Mouse (Mus musculus) kidney, postnatal 25 days (tissue): ENCODE results near the gene Dnajb1.
A peak's percentile ranks its signal among the peaks of the same experiment; 100 is the strongest.
"Not testable (repeated sequence)": the region's sequence is repeated elsewhere in the genome, so short reads cannot be mapped to it uniquely, and the experiment has no call there.

ENCODE experiments used
- DNase-seq, 2 experiments: peaks; one replicate each; pipeline ENCODE4 v3.0.0; 2021; ENCODE audit warnings: mixed read lengths in 2 of 2

Dnajb1 gene

GRCm38 (mm10) chr8:83607661-83608397 lies at the start of gene Dnajb1, which contains the start of gene Tecr:
Gene Dnajb1, plus strand, starts transcription at chr8:83608193.
Gene Tecr, minus strand, starts transcription at chr8:83607971.
- DNase-seq = peak; percentile 100

- DNase-seq = peak in 1 of 2 experiments; percentile 12
These were observed 45.3 kb upstream of the Dnajb1 start for GRCm38 (mm10) chr8:83562669-83563068.

- DNase-seq = no peak
These were observed 44.7 kb upstream of the Dnajb1 start for GRCm38 (mm10) chr8:83563246-83563645.

- DNase-seq = peak in 1 of 2 experiments; percentile 37
These were observed 42.1 kb upstream of the Dnajb1 start for GRCm38 (mm10) chr8:83565731-83566375.

- peak; percentile 96 to 97 for DNase-seq
These were observed 41.3 kb upstream of the Dnajb1 start, which contains the start of gene Ndufb7 for GRCm38 (mm10) chr8:83566469-83567395. Gene Ndufb7, plus strand, starts transcription at chr8:83566671.

- DNase-seq = peak in 1 of 2 experiments; percentile 10
These were observed 40.3 kb upstream of the Dnajb1 start for GRCm38 (mm10) chr8:83567668-83568067.

- DNase-seq = peak in 1 of 2 experiments; percentile 27
These were observed 39.9 kb upstream of the Dnajb1 start for GRCm38 (mm10) chr8:83568128-83568527.

- peak in 1 of 2 experiments; percentile 22 for DNase-seq
These were observed 39.2 kb upstream of the Dnajb1 start for GRCm38 (mm10) chr8:83568755-83569154.

- DNase-seq = peak in 1 of 2 experiments; percentile 23
These were observed 38.8 kb upstream of the Dnajb1 start for GRCm38 (mm10) chr8:83569165-83569564.

- DNase-seq = peak in 1 of 2 experiments; percentile 19
These were observed 37.6 kb upstream of the Dnajb1 start for GRCm38 (mm10) chr8:83570272-83571000.

- not testable (repeated sequence) for DNase-seq
These were observed 37.0 kb upstream of the Dnajb1 start for GRCm38 (mm10) chr8:83571001-83571340.

- DNase-seq = no peak
These were observed 36.2 kb upstream of the Dnajb1 start for GRCm38 (mm10) chr8:83571791-83572190.

- DNase-seq = no peak
These were observed 35.7 kb upstream of the Dnajb1 start for GRCm38 (mm10) chr8:83572246-83572812.

- DNase-seq = peak in 1 of 2 experiments; percentile 55
These were observed 34.7 kb upstream of the Dnajb1 start for GRCm38 (mm10) chr8:83573140-83573875.

GRCm38 (mm10) chr8:83574631-83575315 lies 33.2 kb upstream of the Dnajb1 start:
- DNase-seq = peak; percentile 34 to 61

- DNase-seq = peak; percentile 2 to 47
These were observed 32.2 kb upstream of the Dnajb1 start for GRCm38 (mm10) chr8:83575561-83576515.

- DNase-seq = peak in 1 of 2 experiments; percentile 1
These were observed 31.5 kb upstream of the Dnajb1 start for GRCm38 (mm10) chr8:83576516-83576895.

GRCm38 (mm10) chr8:83576921-83577320 lies 31.1 kb upstream of the Dnajb1 start:
- DNase-seq = peak in 1 of 2 experiments; percentile 2

- peak; percentile 9 to 60 for DNase-seq
These were observed 30.6 kb upstream of the Dnajb1 start for GRCm38 (mm10) chr8:83577384-83577791.
